Mouse (Mus musculus): Measurements from ENCODE around the gene Mn1. TPM values are rescaled to one million over a fixed set of nuclear protein-coding genes. Genes with fewer than 3 reads are reported as not detected.

The Mn1 gene
- total and polyA plus RNA-seq, 3 experiments = 5.5 to 23.9 (median 18.7) TPM

DNA sequence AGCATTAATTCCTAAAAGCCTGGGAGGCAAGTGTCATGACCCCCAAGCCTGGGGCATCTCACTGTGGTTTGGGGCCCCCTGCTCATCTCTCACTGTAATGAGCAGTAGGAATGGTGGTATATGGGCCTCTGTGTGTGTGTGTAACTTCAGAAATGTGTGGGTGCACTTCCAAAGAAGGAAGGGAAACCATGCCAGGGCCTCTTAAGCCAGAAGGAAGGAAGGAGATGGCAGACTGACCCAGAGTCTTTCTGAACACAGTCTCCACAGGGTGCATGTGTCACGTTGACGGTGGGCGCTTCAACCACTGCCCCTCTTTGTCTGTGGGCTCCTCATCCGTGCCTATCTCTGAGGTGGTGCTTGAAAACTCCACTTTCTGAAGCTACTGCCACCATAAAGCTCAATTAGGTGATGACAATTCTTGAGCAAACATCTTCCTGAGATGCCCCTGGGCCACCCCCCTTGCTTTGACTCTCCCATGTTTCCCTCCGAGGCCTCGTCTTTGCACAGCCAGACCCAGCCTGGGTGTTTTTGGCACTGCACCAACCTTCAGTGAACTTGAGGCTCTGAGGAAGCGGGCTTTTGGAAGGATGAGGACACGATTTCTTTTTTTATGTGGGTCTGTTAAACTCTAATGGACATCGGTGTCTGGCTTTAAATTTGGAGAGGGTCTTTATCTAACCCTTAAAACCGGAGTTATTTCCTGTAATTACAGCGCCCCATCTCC lies 14.0 kb downstream of the Mn1 start:
- TF ChIP-seq POLR2A (IDR thresholded peaks at IDR 0.05; ENCODE audit: insufficient read depth, low read depth, low read length) = no peak
- no peak for TF ChIP-seq CTCF (IDR thresholded peaks at IDR 0.05)
- TF ChIP-seq EP300 (IDR thresholded peaks at IDR 0.05; ENCODE audit: insufficient read depth, low read depth, low read length) = no peak
- no peak overlapping the region for H3K9ac ChIP-seq (ENCODE audit: low read depth, low read length)
- no peaks in the 10 kb centered on the region for H3K27me3 ChIP-seq (ENCODE audit: control insufficient read depth, insufficient read depth, low read length)
- H3K36me3 ChIP-seq (ENCODE audit: control insufficient read depth, insufficient read depth, low read length) = no peaks in the 10 kb centered on the region
- H3K27ac ChIP-seq = no peak overlapping the region
- H3K79me2 ChIP-seq (replicated peaks; ENCODE audit: control insufficient read depth, insufficient read depth, low read length) = peaks cover 5% of the 10 kb centered on the region; the same call in 1 of the 2 replicates
- no peak for DNase-seq
- intact Hi-C loops (cut with DNase I) = loop anchor here (5.0 kb wide), 1 partner anchor 36 kb away; no protein-coding TSS in a partner anchor
- H3K4me3 ChIP-seq = no peak overlapping the region
- peaks cover 18% of the 10 kb centered on the region for H3K4me1 ChIP-seq (ENCODE audit: control insufficient read depth, insufficient read depth, low read length)
- WGBS = 57% methylated on average over 11 of the region's 11 CpGs

GRCm38 (mm10) chr5:111432842-111433241 lies 15.7 kb downstream of the Mn1 start:
- no peaks in the 10 kb centered on the region for H3K27me3 ChIP-seq (ENCODE audit: control insufficient read depth, insufficient read depth, low read length)
- peaks cover 23% of the 10 kb centered on the region for H3K4me1 ChIP-seq (ENCODE audit: control insufficient read depth, insufficient read depth, low read length)
- no peak overlapping the region for H3K27ac ChIP-seq
- H3K4me3 ChIP-seq = no peak overlapping the region
- intact Hi-C loops (cut with DNase I) = loop anchor here (5.0 kb wide), 1 partner anchor 34 kb away; no protein-coding TSS in a partner anchor
- no peak overlapping the region for H3K9ac ChIP-seq (ENCODE audit: low read depth, low read length)
- 66% methylated on average over 5 of the region's 5 CpGs for WGBS
- H3K36me3 ChIP-seq (ENCODE audit: control insufficient read depth, insufficient read depth, low read length) = no peaks in the 10 kb centered on the region
- peaks cover 5% of the 10 kb centered on the region; the same call in 1 of the 2 replicates for H3K79me2 ChIP-seq (replicated peaks; ENCODE audit: control insufficient read depth, insufficient read depth, low read length)
- DNase-seq = no peak
- no peak for TF ChIP-seq EP300 (IDR thresholded peaks at IDR 0.05; ENCODE audit: insufficient read depth, low read depth, low read length)
- no peak for TF ChIP-seq CTCF (IDR thresholded peaks at IDR 0.05)
- TF ChIP-seq POLR2A (IDR thresholded peaks at IDR 0.05; ENCODE audit: insufficient read depth, low read depth, low read length) = no peak

GRCm38 (mm10) chr5:111434342-111434842 lies 17.2 kb downstream of the Mn1 start:
- 64% methylated on average over 16 of the region's 16 CpGs for WGBS
- no peak overlapping the region for H3K27ac ChIP-seq
- H3K9ac ChIP-seq (ENCODE audit: low read depth, low read length) = no peak overlapping the region
- no peaks in the 10 kb centered on the region for H3K27me3 ChIP-seq (ENCODE audit: control insufficient read depth, insufficient read depth, low read length)
- peaks cover 23% of the 10 kb centered on the region for H3K4me1 ChIP-seq (ENCODE audit: control insufficient read depth, insufficient read depth, low read length)
- TF ChIP-seq EP300 (IDR thresholded peaks at IDR 0.05; ENCODE audit: insufficient read depth, low read depth, low read length) = no peak
- TF ChIP-seq CTCF (IDR thresholded peaks at IDR 0.05) = no peak
- TF ChIP-seq POLR2A (IDR thresholded peaks at IDR 0.05; ENCODE audit: insufficient read depth, low read depth, low read length) = no peak
- H3K4me3 ChIP-seq = no peak overlapping the region
- DNase-seq = no peak
- intact Hi-C loops (cut with DNase I) = loop anchor here (5.0 kb wide), 1 partner anchor 33 kb away; no protein-coding TSS in a partner anchor
- H3K36me3 ChIP-seq (ENCODE audit: control insufficient read depth, insufficient read depth, low read length) = no peaks in the 10 kb centered on the region
- peaks cover 5% of the 10 kb centered on the region; the same call in 1 of the 2 replicates for H3K79me2 ChIP-seq (replicated peaks; ENCODE audit: control insufficient read depth, insufficient read depth, low read length)

DNA sequence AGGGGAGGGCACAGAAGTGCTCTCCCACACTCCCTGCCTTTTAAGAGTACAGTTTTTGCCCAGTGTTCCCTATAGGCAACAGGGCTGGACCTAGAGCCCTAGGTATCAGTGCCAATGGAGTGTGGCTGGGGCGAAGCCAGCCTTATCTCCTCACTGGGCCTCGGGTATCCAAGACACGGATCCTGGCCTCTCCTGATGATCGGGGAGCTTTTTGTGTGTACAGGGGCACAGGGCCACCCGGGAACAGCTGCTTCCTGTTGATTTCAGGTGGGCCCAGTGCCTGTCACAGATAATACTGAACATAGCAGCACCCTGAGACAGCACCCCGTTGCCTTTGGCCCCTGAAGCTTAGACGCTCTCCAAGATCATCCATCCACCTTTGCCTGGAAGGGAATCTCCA lies 19.1 kb downstream of the Mn1 start:
- Histone ChIP-seq H3K9ac (ENCODE audit: low read depth, low read length) (no peak overlapping the region; the same call in 1 of the 2 replicates), H3K79me2 (replicated peaks; ENCODE audit: control insufficient read depth, insufficient read depth, low read length) (peaks cover 5% of the 10 kb centered on the region; the same call in 1 of the 2 replicates), H3K27ac (peak overlapping the region; percentile 61), H3K27me3 (ENCODE audit: control insufficient read depth, insufficient read depth, low read length) (no peaks in the 10 kb centered on the region), H3K36me3 (ENCODE audit: control insufficient read depth, insufficient read depth, low read length) (no peaks in the 10 kb centered on the region), H3K4me1 (ENCODE audit: control insufficient read depth, insufficient read depth, low read length) (peaks cover 14% of the 10 kb centered on the region), H3K4me3 (no peak overlapping the region)
- no peak for DNase-seq
- TF ChIP-seq CTCF (IDR thresholded peaks at IDR 0.05) (no peak), EP300 (IDR thresholded peaks at IDR 0.05; ENCODE audit: insufficient read depth, low read depth, low read length) (no peak), POLR2A (IDR thresholded peaks at IDR 0.05; ENCODE audit: insufficient read depth, low read depth, low read length) (no peak)
- intact Hi-C loops (cut with DNase I) = no loop called here
- WGBS = 23% methylated on average over 7 of the region's 7 CpGs

- WGBS = 83% methylated on average over 7 of the region's 7 CpGs
- Histone ChIP-seq H3K27me3 (ENCODE audit: control insufficient read depth, insufficient read depth, low read length) (no peaks in the 10 kb centered on the region), H3K79me2 (replicated peaks; ENCODE audit: control insufficient read depth, insufficient read depth, low read length) (peaks cover 5% of the 10 kb centered on the region; the same call in 1 of the 2 replicates), H3K27ac (no peak overlapping the region), H3K4me3 (no peak overlapping the region), H3K36me3 (ENCODE audit: control insufficient read depth, insufficient read depth, low read length) (no peaks in the 10 kb centered on the region), H3K4me1 (ENCODE audit: control insufficient read depth, insufficient read depth, low read length) (peaks cover 14% of the 10 kb centered on the region), H3K9ac (ENCODE audit: low read depth, low read length) (no peak overlapping the region)
- intact Hi-C loops (cut with DNase I) = no loop called here
- no peak for DNase-seq
- TF ChIP-seq POLR2A (IDR thresholded peaks at IDR 0.05; ENCODE audit: insufficient read depth, low read depth, low read length) (no peak), EP300 (IDR thresholded peaks at IDR 0.05; ENCODE audit: insufficient read depth, low read depth, low read length) (no peak), CTCF (IDR thresholded peaks at IDR 0.05) (no peak)
Measured at GRCm38 (mm10) chr5:111437205-111437604, 20.0 kb downstream of the Mn1 start.

- Histone ChIP-seq H3K4me1 (ENCODE audit: control insufficient read depth, insufficient read depth, low read length) (peaks cover 14% of the 10 kb centered on the region), H3K4me3 (no peak overlapping the region), H3K9ac (ENCODE audit: low read depth, low read length) (no peak overlapping the region), H3K36me3 (ENCODE audit: control insufficient read depth, insufficient read depth, low read length) (no peaks in the 10 kb centered on the region), H3K27ac (no peak overlapping the region), H3K27me3 (ENCODE audit: control insufficient read depth, insufficient read depth, low read length) (no peaks in the 10 kb centered on the region), H3K79me2 (replicated peaks; ENCODE audit: control insufficient read depth, insufficient read depth, low read length) (peaks cover 3% of the 10 kb centered on the region; the same call in 1 of the 2 replicates)
- intact Hi-C loops (cut with DNase I) = no loop called here
- 71% methylated on average over 3 of the region's 3 CpGs for WGBS
- no peak for DNase-seq
- TF ChIP-seq POLR2A (IDR thresholded peaks at IDR 0.05; ENCODE audit: insufficient read depth, low read depth, low read length) (no peak), CTCF (IDR thresholded peaks at IDR 0.05) (no peak), EP300 (IDR thresholded peaks at IDR 0.05; ENCODE audit: insufficient read depth, low read depth, low read length) (no peak)
Measured at GRCm38 (mm10) chr5:111438336-111438735, 21.2 kb downstream of the Mn1 start.

Measured in heart, adult 2 months (tissue).